Mouse (Mus musculus): Measurements from ENCODE around the gene Ntn5. TPM values are rescaled to one million over a fixed set of nuclear protein-coding genes. Genes with fewer than 3 reads are reported as not detected.

The Ntn5 gene
- total and polyA plus RNA-seq, 3 experiments, result 0.18 to 0.47 (median 0.26) TPM

DNA sequence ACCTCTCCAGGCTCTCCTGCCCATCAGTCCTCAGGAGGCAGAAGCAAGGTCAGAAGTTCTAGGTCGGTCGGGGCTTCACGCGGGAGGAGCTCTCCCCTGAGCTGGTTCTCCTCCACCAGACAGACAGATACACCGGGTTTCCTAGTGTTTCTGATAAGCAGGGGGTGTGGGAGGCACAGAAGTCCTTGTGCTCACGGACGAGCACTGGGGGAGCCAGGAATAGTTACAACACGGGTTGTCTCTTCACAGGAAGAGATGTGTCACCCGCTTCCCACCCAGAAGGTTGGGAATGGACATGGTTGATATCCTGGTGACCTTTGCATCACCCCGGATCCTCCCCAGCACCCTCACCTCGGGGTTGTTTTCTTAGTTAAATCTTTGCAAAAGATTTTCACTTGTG is 6.0 kb downstream of the Ntn5 start:
- 14% methylated on average over 11 of the region's 11 CpGs for WGBS
- H3K27me3 ChIP-seq (ENCODE audit: control insufficient read depth, insufficient read depth, low read length), result no peaks in the 10 kb centered on the region
- H3K4me1 ChIP-seq (ENCODE audit: control insufficient read depth, insufficient read depth, low read length), result peaks cover 1% of the 10 kb centered on the region; the same call in 1 of the 2 replicates
- H3K9ac ChIP-seq (ENCODE audit: low read depth, low read length), result no peak overlapping the region
- no peak for DNase-seq
- no peaks in the 10 kb centered on the region for H3K36me3 ChIP-seq (ENCODE audit: control insufficient read depth, insufficient read depth, low read length)
- TF ChIP-seq EP300 (IDR thresholded peaks at IDR 0.05; ENCODE audit: insufficient read depth, low read depth, low read length) (no peak), POLR2A (IDR thresholded peaks at IDR 0.05; ENCODE audit: insufficient read depth, low read depth, low read length) (no peak), CTCF (IDR thresholded peaks at IDR 0.05) (no peak)
- intact Hi-C loops (cut with DNase I), result loop anchor here (10.0 kb wide), 1 partner anchor 135 kb away; the partner anchor contains the start of gene Hsd17b14
- no peaks in the 10 kb centered on the region for H3K79me2 ChIP-seq (replicated peaks; ENCODE audit: control insufficient read depth, insufficient read depth, low read length)
- H3K4me3 ChIP-seq, result no peak overlapping the region
- H3K27ac ChIP-seq, result no peak overlapping the region

GRCm38 (mm10) chr7:45692364-45692763 is 8.5 kb downstream of the Ntn5 start:
- H3K27me3 ChIP-seq (ENCODE audit: control insufficient read depth, insufficient read depth, low read length), result no peaks in the 10 kb centered on the region
- no peaks in the 10 kb centered on the region for H3K36me3 ChIP-seq (ENCODE audit: control insufficient read depth, insufficient read depth, low read length)
- no peak for DNase-seq
- no peak overlapping the region for H3K27ac ChIP-seq
- no peak overlapping the region for H3K9ac ChIP-seq (ENCODE audit: low read depth, low read length)
- peaks cover 1% of the 10 kb centered on the region; the same call in 1 of the 2 replicates for H3K4me1 ChIP-seq (ENCODE audit: control insufficient read depth, insufficient read depth, low read length)
- intact Hi-C loops (cut with DNase I), result no loop called here
- WGBS, result 76% methylated on average over 2 of the region's 2 CpGs
- no peak for TF ChIP-seq CTCF (IDR thresholded peaks at IDR 0.05)
- no peak for TF ChIP-seq POLR2A (IDR thresholded peaks at IDR 0.05; ENCODE audit: insufficient read depth, low read depth, low read length)
- TF ChIP-seq EP300 (IDR thresholded peaks at IDR 0.05; ENCODE audit: insufficient read depth, low read depth, low read length), result no peak
- H3K4me3 ChIP-seq, result no peak overlapping the region
- H3K79me2 ChIP-seq (replicated peaks; ENCODE audit: control insufficient read depth, insufficient read depth, low read length), result no peaks in the 10 kb centered on the region

- intact Hi-C loops (cut with DNase I), result no loop called here
- Histone ChIP-seq H3K27me3 (ENCODE audit: control insufficient read depth, insufficient read depth, low read length) (no peaks in the 10 kb centered on the region), H3K36me3 (ENCODE audit: control insufficient read depth, insufficient read depth, low read length) (no peaks in the 10 kb centered on the region), H3K27ac (no peak within 1 kb of the TSS), H3K79me2 (replicated peaks; ENCODE audit: control insufficient read depth, insufficient read depth, low read length) (no peaks in the 10 kb centered on the region), H3K4me1 (ENCODE audit: control insufficient read depth, insufficient read depth, low read length) (peaks cover 1% of the 10 kb centered on the region; the same call in 1 of the 2 replicates), H3K4me3 (no peak within 1 kb of the TSS), H3K9ac (ENCODE audit: low read depth, low read length) (no peak within 1 kb of the TSS)
- DNase-seq, result no peak
- 91% methylated on average over 50 of the region's 50 CpGs for WGBS
- TF ChIP-seq CTCF (IDR thresholded peaks at IDR 0.05) (no peak), POLR2A (IDR thresholded peaks at IDR 0.05; ENCODE audit: insufficient read depth, low read depth, low read length) (no peak), EP300 (IDR thresholded peaks at IDR 0.05; ENCODE audit: insufficient read depth, low read depth, low read length) (no peak)
Observed at GRCm38 (mm10) chr7:45693921-45694591, 10.2 kb downstream of the Ntn5 start, which contains the start of gene Sec1. Gene Sec1 (minus strand): TSS chr7:45694402.

DNA sequence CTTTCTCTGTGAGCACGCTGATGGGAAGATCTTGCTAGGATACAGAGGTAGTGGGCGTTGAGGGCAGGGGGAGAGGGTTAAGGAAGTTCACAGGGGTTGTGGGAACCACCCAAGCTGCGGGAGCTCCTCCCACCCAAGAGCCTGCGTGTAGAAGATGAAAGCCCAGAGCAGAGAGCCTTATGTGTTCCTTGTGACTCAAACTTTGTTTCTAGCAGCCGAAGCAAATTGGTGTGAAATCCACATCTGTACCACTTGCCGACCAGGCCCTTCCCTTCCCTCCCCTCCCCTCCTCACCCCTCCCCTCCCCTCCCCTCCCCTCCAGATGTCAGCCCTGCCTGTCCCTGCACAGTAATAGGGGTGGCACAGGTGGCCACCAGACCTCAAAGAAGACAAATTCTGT is 11.3 kb downstream of the Ntn5 start:
- H3K27me3 ChIP-seq (ENCODE audit: control insufficient read depth, insufficient read depth, low read length), result 0 out of 2 replicates have a peak, but pooled peaks cover 3% of the 10 kb centered on the region
- H3K4me1 ChIP-seq (ENCODE audit: control insufficient read depth, insufficient read depth, low read length), result 0 out of 2 replicates have a peak, but pooled peaks cover 1% of the 10 kb centered on the region
- no peaks in the 10 kb centered on the region for H3K36me3 ChIP-seq (ENCODE audit: control insufficient read depth, insufficient read depth, low read length)
- DNase-seq, result no peak
- no peak overlapping the region for H3K4me3 ChIP-seq
- intact Hi-C loops (cut with DNase I), result no loop called here
- TF ChIP-seq CTCF (IDR thresholded peaks at IDR 0.05), result no peak
- no peak for TF ChIP-seq POLR2A (IDR thresholded peaks at IDR 0.05; ENCODE audit: insufficient read depth, low read depth, low read length)
- TF ChIP-seq EP300 (IDR thresholded peaks at IDR 0.05; ENCODE audit: insufficient read depth, low read depth, low read length), result no peak
- H3K79me2 ChIP-seq (replicated peaks; ENCODE audit: control insufficient read depth, insufficient read depth, low read length), result no peaks in the 10 kb centered on the region
- WGBS, result 30% methylated on average over 6 of the region's 6 CpGs
- no peak overlapping the region for H3K9ac ChIP-seq (ENCODE audit: low read depth, low read length)
- no peak overlapping the region for H3K27ac ChIP-seq

DNA sequence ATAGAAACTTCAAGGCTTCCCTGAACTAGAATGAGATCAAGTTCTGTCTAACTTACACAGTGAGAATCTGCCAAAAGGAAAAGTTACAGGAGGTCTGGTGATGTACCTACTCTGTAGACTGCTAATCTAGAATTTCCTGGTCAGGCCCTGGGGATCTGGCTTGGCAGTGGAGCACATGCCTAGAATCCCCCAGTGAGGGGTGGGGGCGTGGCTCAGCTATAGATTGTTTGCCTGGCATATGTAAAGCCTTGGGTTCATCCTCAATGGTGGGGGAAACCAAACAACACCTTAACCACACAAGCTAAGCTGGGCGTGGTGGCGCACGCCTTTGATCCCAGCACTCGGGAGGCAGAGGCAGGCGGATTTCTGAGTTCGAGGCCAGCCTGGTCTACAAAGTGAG is 14.1 kb downstream of the Ntn5 start:
- H3K27me3 ChIP-seq (ENCODE audit: control insufficient read depth, insufficient read depth, low read length), result 0 out of 2 replicates have a peak, but pooled peaks cover 3% of the 10 kb centered on the region
- H3K4me3 ChIP-seq, result no peak overlapping the region
- H3K36me3 ChIP-seq (ENCODE audit: control insufficient read depth, insufficient read depth, low read length), result no peaks in the 10 kb centered on the region
- TF ChIP-seq EP300 (IDR thresholded peaks at IDR 0.05; ENCODE audit: insufficient read depth, low read depth, low read length), result no peak
- TF ChIP-seq POLR2A (IDR thresholded peaks at IDR 0.05; ENCODE audit: insufficient read depth, low read depth, low read length), result no peak
- TF ChIP-seq CTCF (IDR thresholded peaks at IDR 0.05), result no peak
- peaks cover 4% of the 10 kb centered on the region; the same call in 1 of the 2 replicates for H3K4me1 ChIP-seq (ENCODE audit: control insufficient read depth, insufficient read depth, low read length)
- intact Hi-C loops (cut with DNase I), result no loop called here
- H3K79me2 ChIP-seq (replicated peaks; ENCODE audit: control insufficient read depth, insufficient read depth, low read length), result no peaks in the 10 kb centered on the region
- 76% methylated on average over 7 of the region's 7 CpGs for WGBS
- no peak overlapping the region for H3K9ac ChIP-seq (ENCODE audit: low read depth, low read length)
- no peak overlapping the region for H3K27ac ChIP-seq
- DNase-seq, result no peak
